Mouse (Mus musculus) neural tube, embryonic 11.5 days (tissue): Measurements from ENCODE around the gene Birc6. TPM values are rescaled to one million over a fixed set of nuclear protein-coding genes. Genes with fewer than 3 reads are reported as not detected.

ENCODE experiments used
- ATAC-seq: fragments of 200-750 bp; cut with Nextera tagmentation; 2 replicates; pipeline ENCODE4 v1.8.0; 2017; ENCODE audit warnings: moderate number of reproducible peaks, mild to moderate bottlenecking, moderate TSS enrichment, moderate library complexity; ENCODE audit not compliant: insufficient read depth, low FRiP score, low TSS enrichment
- DNase-seq: peaks from one replicate; pipeline ENCODE4 v3.0.0-alpha.2; 2015; ENCODE audit warnings: low spot score
- H3K27ac ChIP-seq: fragments of 300-500 bp; sonication (generic); 2 replicates; pipeline ENCODE4 v1.5.1; 2014; ENCODE audit warnings: low read depth, mild to moderate bottlenecking, low read length
- H3K27me3 ChIP-seq: fragments of 300-500 bp; sonication (generic); 2 replicates; pipeline ENCODE4 v1.6.1; 2014; ENCODE audit warnings: mild to moderate bottlenecking, low read length, mixed read lengths; ENCODE audit not compliant: control insufficient read depth, insufficient read depth
- H3K36me3 ChIP-seq: fragments of 300-500 bp; sonication (generic); 2 replicates; pipeline ENCODE4 v1.6.1; 2014; ENCODE audit warnings: mild to moderate bottlenecking, low read length, moderate library complexity, mixed read lengths; ENCODE audit not compliant: control insufficient read depth, insufficient read depth
- H3K4me1 ChIP-seq: fragments of 300-500 bp; sonication (generic); 2 replicates; pipeline ENCODE4 v1.6.1; 2014; ENCODE audit warnings: low read length, mixed read lengths; ENCODE audit not compliant: control insufficient read depth, insufficient read depth
- H3K4me2 ChIP-seq: fragments of 300-500 bp; sonication (generic); 2 replicates; pipeline ENCODE4 v1.6.1; 2014; ENCODE audit warnings: low read depth, mild to moderate bottlenecking, moderate library complexity
- H3K4me3 ChIP-seq: fragments of 300-500 bp; sonication (generic); 2 replicates; pipeline ENCODE4 v1.5.1; 2014; ENCODE audit warnings: low read depth, low read length
- H3K9ac ChIP-seq: fragments of 300-500 bp; sonication (generic); 2 replicates; pipeline ENCODE4 v1.6.1; 2014; ENCODE audit warnings: mild to moderate bottlenecking, low read length
- H3K9me3 ChIP-seq: fragments of 300-500 bp; sonication (generic); 2 replicates; pipeline ENCODE4 v1.6.1; 2016; ENCODE audit warnings: low read length; ENCODE audit not compliant: control insufficient read depth
- WGBS: fragments of 180-500 bp; shearing (Covaris S2); extraction: QIAGEN DNeasy Blood & Tissue Kit; methylation state at CpG from one replicate; pipeline ENCODE4 v1.1.7; 2014; 5-methylcytosine and 5-hydroxymethylcytosine counted together
- polyA plus RNA-seq: library from polyadenylated mRNA; unstranded; fragments of >200 nt; fragmentation: Nextera tagmentation; extraction: Ambion mirVana; gene quantifications from 2 replicates; pipeline ENCODE4 v1.2.1, GENCODE M21; 2014

Gene Birc6
- polyA plus RNA-seq, 1 experiment from 2014 or later, result 79.5 TPM

GRCm38 (mm10) chr17:74537526-74537925 lies 9.4 kb downstream of the Birc6 start:
- no peak for ATAC-seq
- no peak for DNase-seq
- Histone ChIP-seq H3K4me3 (no peak overlapping the region), H3K9me3 (no peaks in the 10 kb centered on the region), H3K27me3 (no peaks in the 10 kb centered on the region), H3K4me1 (no peaks in the 10 kb centered on the region), H3K4me2 (no peak overlapping the region), H3K9ac (no peak overlapping the region), H3K27ac (no peak overlapping the region), H3K36me3 (no peaks in the 10 kb centered on the region)
- WGBS, result 83% methylated on average over 1 of the region's 1 CpGs

GRCm38 (mm10) chr17:74543615-74544014 lies 15.5 kb downstream of the Birc6 start:
- Histone ChIP-seq H3K4me3 (no peak overlapping the region), H3K9me3 (no peaks in the 10 kb centered on the region), H3K27me3 (no peaks in the 10 kb centered on the region), H3K9ac (no peak overlapping the region), H3K4me2 (no peak overlapping the region), H3K27ac (no peak overlapping the region), H3K4me1 (no peaks in the 10 kb centered on the region), H3K36me3 (peaks cover 2% of the 10 kb centered on the region; the same call in 1 of the 2 replicates)
- DNase-seq (no peak), ATAC-seq (no peak)
- 93% methylated on average over 2 of the region's 2 CpGs for WGBS

- Histone ChIP-seq H3K4me2 (no peak overlapping the region), H3K36me3 (peaks cover under 1% of the 10 kb centered on the region), H3K9me3 (no peaks in the 10 kb centered on the region), H3K4me3 (no peak overlapping the region), H3K27ac (no peak overlapping the region), H3K9ac (no peak overlapping the region), H3K4me1 (no peaks in the 10 kb centered on the region), H3K27me3 (no peaks in the 10 kb centered on the region)
- ATAC-seq (no peak), DNase-seq (no peak)
- WGBS, result 88% methylated on average over 5 of the region's 5 CpGs
These were observed 26.0 kb downstream of the Birc6 start for GRCm38 (mm10) chr17:74554118-74554517.

- WGBS, result 90% methylated on average over 11 of the region's 11 CpGs
- Histone ChIP-seq H3K4me1 (no peaks in the 10 kb centered on the region), H3K36me3 (no peaks in the 10 kb centered on the region; the same call in 1 of the 2 replicates), H3K27ac (no peak overlapping the region), H3K9me3 (no peaks in the 10 kb centered on the region), H3K27me3 (no peaks in the 10 kb centered on the region), H3K4me2 (no peak overlapping the region), H3K4me3 (no peak overlapping the region), H3K9ac (no peak overlapping the region)
- ATAC-seq (no peak), DNase-seq (no peak)
These were observed 31.8 kb downstream of the Birc6 start for GRCm38 (mm10) chr17:74559891-74560290.

GRCm38 (mm10) chr17:74564151-74564550 lies 36.1 kb downstream of the Birc6 start:
- no peak overlapping the region for H3K9ac ChIP-seq
- no peak overlapping the region for H3K4me3 ChIP-seq
- no peak overlapping the region for H3K4me2 ChIP-seq
- H3K27me3 ChIP-seq, result no peaks in the 10 kb centered on the region
- DNase-seq, result no peak
- peaks cover 3% of the 10 kb centered on the region; the same call in 1 of the 2 replicates for H3K36me3 ChIP-seq
- H3K27ac ChIP-seq, result no peak overlapping the region
- no peak for ATAC-seq
- no peaks in the 10 kb centered on the region for H3K4me1 ChIP-seq
- H3K9me3 ChIP-seq, result no peaks in the 10 kb centered on the region

- Histone ChIP-seq H3K4me2 (no peak overlapping the region), H3K9me3 (no peaks in the 10 kb centered on the region), H3K4me3 (no peak overlapping the region), H3K36me3 (peaks cover 5% of the 10 kb centered on the region; the same call in 1 of the 2 replicates), H3K27me3 (no peaks in the 10 kb centered on the region), H3K4me1 (no peaks in the 10 kb centered on the region), H3K27ac (no peak overlapping the region), H3K9ac (no peak overlapping the region)
- DNase-seq (no peak), ATAC-seq (no peak)
- WGBS, result 83% methylated on average over 1 of the region's 1 CpGs
These were observed 41.1 kb downstream of the Birc6 start for GRCm38 (mm10) chr17:74569219-74569618.

GRCm38 (mm10) chr17:74570585-74570984 lies 42.5 kb downstream of the Birc6 start:
- H3K27ac ChIP-seq, result no peak overlapping the region
- WGBS, result 71% methylated on average over 1 of the region's 1 CpGs
- no peaks in the 10 kb centered on the region for H3K9me3 ChIP-seq
- no peak overlapping the region for H3K4me2 ChIP-seq
- H3K27me3 ChIP-seq, result no peaks in the 10 kb centered on the region
- H3K36me3 ChIP-seq, result peaks cover 5% of the 10 kb centered on the region; the same call in 1 of the 2 replicates
- H3K4me3 ChIP-seq, result no peak overlapping the region
- H3K4me1 ChIP-seq, result no peaks in the 10 kb centered on the region
- no peak overlapping the region for H3K9ac ChIP-seq
- ATAC-seq (no peak), DNase-seq (no peak)

- no peak overlapping the region for H3K4me2 ChIP-seq
- DNase-seq (no peak), ATAC-seq (no peak)
- H3K27me3 ChIP-seq, result no peaks in the 10 kb centered on the region
- no peaks in the 10 kb centered on the region for H3K4me1 ChIP-seq
- no peaks in the 10 kb centered on the region for H3K9me3 ChIP-seq
- H3K27ac ChIP-seq, result no peak overlapping the region
- WGBS, result 74% methylated on average over 5 of the region's 5 CpGs
- no peak overlapping the region for H3K4me3 ChIP-seq
- H3K36me3 ChIP-seq, result 0 out of 2 replicates have a peak, but pooled peaks cover 2% of the 10 kb centered on the region
- no peak overlapping the region for H3K9ac ChIP-seq
These were observed 49.1 kb downstream of the Birc6 start for GRCm38 (mm10) chr17:74577173-74577572.

- H3K4me3 ChIP-seq, result no peak overlapping the region
- H3K27ac ChIP-seq, result no peak overlapping the region
- no peaks in the 10 kb centered on the region for H3K36me3 ChIP-seq
- no peak for ATAC-seq
- no peak for DNase-seq
- 88% methylated on average over 7 of the region's 7 CpGs for WGBS
- H3K9ac ChIP-seq, result no peak overlapping the region
- H3K4me1 ChIP-seq, result no peaks in the 10 kb centered on the region
- no peaks in the 10 kb centered on the region for H3K9me3 ChIP-seq
- H3K27me3 ChIP-seq, result no peaks in the 10 kb centered on the region
- no peak overlapping the region for H3K4me2 ChIP-seq
These were observed 51.5 kb downstream of the Birc6 start for GRCm38 (mm10) chr17:74579586-74579985.
